Mouse (Mus musculus): ENCODE results near the gene Pot1b. TPM values are rescaled to one million over a fixed set of nuclear protein-coding genes. Genes with fewer than 3 reads are reported as not detected.

The Pot1b gene
- total RNA-seq (2023), result 19.6 and 21.3 TPM in 2 replicates

GRCm38 (mm10) chr17:55711984-55712811 lies at the start of gene Pot1b:
TSS of gene Pot1b (minus strand) at chr17:55712628.

GRCm38 (mm10) chr17:55749786-55750185 lies 37.4 kb upstream of the Pot1b start, which contains the start of gene Adgre4:
TSS of gene Adgre4 (plus strand) at chr17:55749984.

GRCm38 (mm10) chr17:55625092-55625491 lies 87.3 kb downstream of the Pot1b start, which contains the start of gene Vmn2r118:
TSS of gene Vmn2r118 (minus strand) at chr17:55625192.

Other genes starting within 250 kb of the Pot1b start
- not detected in 2 replicates for gene Vmn2r118, start 87.4 kb downstream of the Pot1b start, total RNA-seq (2023)
- gene Adgre4, start 37.4 kb upstream of the Pot1b start, total RNA-seq (2023), result 6.1 and 8.5 TPM in 2 replicates
- gene Zfp119a, start 166.3 kb upstream of the Pot1b start, total RNA-seq (2023), result 3.7 and 5.1 TPM in 2 replicates
- 6.5 and 7.2 TPM in 2 replicates for gene Zfp959, start 179.5 kb upstream of the Pot1b start, total RNA-seq (2023)
- 5.1 and 5.3 TPM in 2 replicates for gene Zfp119b, start 236.9 kb upstream of the Pot1b start, total RNA-seq (2023)
- 161 and 166 TPM in 2 replicates for gene Ebi3, start 240.0 kb upstream of the Pot1b start, total RNA-seq (2023)
- gene Yju2, start 246.5 kb upstream of the Pot1b start, total RNA-seq (2023), result 26.9 and 29.0 TPM in 2 replicates

Data from neutrophil, adult 65 days (primary cell).